Mouse (Mus musculus): ENCODE data around the gene Mtg2.

The Mtg2 gene

GRCm38 (mm10) chr2:180070481-180071453, at the start of gene Mtg2:
TSS of gene Mtg2 (plus strand) at chr2:180070588.
- DNase-seq, result peak; percentile 93

GRCm38 (mm10) chr2:180020919-180021318, 49.5 kb upstream of the Mtg2 start:
- no peak for DNase-seq

- no peak for DNase-seq
Observed at GRCm38 (mm10) chr2:180022751-180023150, 47.6 kb upstream of the Mtg2 start.

- peak; percentile 99 to 100 for DNase-seq
Observed at GRCm38 (mm10) chr2:180024401-180025098, 45.8 kb upstream of the Mtg2 start, which contains the start of gene Lsm14b. TSS of gene Lsm14b (plus strand) at chr2:180024987.

- peak; percentile 71 to 80 for DNase-seq
Observed at GRCm38 (mm10) chr2:180025135-180025860, 45.1 kb upstream of the Mtg2 start.

GRCm38 (mm10) chr2:180025861-180026200, 44.6 kb upstream of the Mtg2 start:
- DNase-seq, result no peak

- DNase-seq, result peak in 1 of 2 experiments; percentile 18
Observed at GRCm38 (mm10) chr2:180027768-180028167, 42.6 kb upstream of the Mtg2 start.

- DNase-seq, result no peak
Observed at GRCm38 (mm10) chr2:180031270-180031669, 39.1 kb upstream of the Mtg2 start.

GRCm38 (mm10) chr2:180032925-180033324, 37.5 kb upstream of the Mtg2 start:
- no peak for DNase-seq

GRCm38 (mm10) chr2:180033956-180034355, 36.4 kb upstream of the Mtg2 start:
- DNase-seq, result no peak

- DNase-seq, result no peak
Observed at GRCm38 (mm10) chr2:180034753-180035152, 35.6 kb upstream of the Mtg2 start.

GRCm38 (mm10) chr2:180040406-180040805, 30.0 kb upstream of the Mtg2 start:
- no peak for DNase-seq

GRCm38 (mm10) chr2:180041577-180042255, 28.7 kb upstream of the Mtg2 start:
- peak; percentile 47 to 66 for DNase-seq

- DNase-seq, result peak; percentile 88 to 91
Observed at GRCm38 (mm10) chr2:180042256-180042857, 28.0 kb upstream of the Mtg2 start, which contains the start of the genes Psma7 and Ss18l1. TSS of gene Psma7 (minus strand) at chr2:180042433. TSS of gene Ss18l1 (plus strand) at chr2:180042509.

- peak in 1 of 2 experiments; percentile 75 for DNase-seq
Observed at GRCm38 (mm10) chr2:180042858-180043515, 27.4 kb upstream of the Mtg2 start.

- DNase-seq, result peak in 1 of 2 experiments; percentile 19
Observed at GRCm38 (mm10) chr2:180045283-180045682, 25.1 kb upstream of the Mtg2 start.

- no peak for DNase-seq
Observed at GRCm38 (mm10) chr2:180047580-180047979, 22.8 kb upstream of the Mtg2 start.

GRCm38 (mm10) chr2:180047980-180048635, 22.3 kb upstream of the Mtg2 start:
- DNase-seq, result no peak

GRCm38 (mm10) chr2:180050986-180051385, 19.4 kb upstream of the Mtg2 start:
- peak; percentile 81 to 84 for DNase-seq

GRCm38 (mm10) chr2:180051986-180052733, 18.2 kb upstream of the Mtg2 start:
- peak; percentile 44 to 47 for DNase-seq
